ENCODE assay signal across 8 mouse cellular contexts in genomic region chr3:14948067-14948800, GRCm38 (mm10).
DNase-seq lines count a peak whose midpoint lies in the region; TF ChIP-seq lines count a peak whose summit lies in the region.
"Had no signal": no experiment of that assay in that cellular context is flagged by ENCODE, and none has a peak within 500 bp of the region (broad histone marks: within the 10 kb centered on the region; RNA-seq: fewer than 3 reads in every experiment).

No protein-coding gene starts in this region.

- TF ChIP-seq POLR2A in lung, adult 2 months (IDR thresholded peaks at IDR 0.05; ENCODE audit: borderline replicate concordance, extremely low read depth, low read depth, low read length), result no peak

- no peaks in the 10 kb centered on the region for H3K9me3 ChIP-seq in midbrain, embryonic 10.5 days (replicated peaks)

- H3K4me1 ChIP-seq in lung, adult 2 months (ENCODE audit: control insufficient read depth, insufficient read depth, low read length), result peaks cover 4% of the 10 kb centered on the region; the same call in 1 of the 2 replicates
- no peaks in the 10 kb centered on the region for H3K4me1 ChIP-seq in midbrain, embryonic 10.5 days

- no peaks in the 10 kb centered on the region for H3K27me3 ChIP-seq in midbrain, embryonic 10.5 days (ENCODE audit: low read depth, poor library complexity, severe bottlenecking)

- H3K4me3 ChIP-seq in lung, adult 2 months (replicated peaks; ENCODE audit: extremely low read depth, low read depth, low read length), result no peak overlapping the region
- no peak overlapping the region for H3K4me3 ChIP-seq in midbrain, embryonic 10.5 days

- no peak overlapping the region for H3K27ac ChIP-seq in midbrain, embryonic 10.5 days (replicated peaks)
- H3K27ac ChIP-seq: liver, embryonic 14.5 days had no signal

- 62% methylated on average over 6 of the region's 6 CpGs for WGBS in lung, adult 2 months
- WGBS in midbrain, embryonic 10.5 days, result 84% methylated on average over 6 of the region's 6 CpGs

- peak; percentile 19 to 31 for DNase-seq in lung, adult 18-20 months
- no peak for DNase-seq in lung, adult 2 months
- DNase-seq in cerebellum, adult 9-10 months, result peak; percentile 73
- DNase-seq in layer of hippocampus, adult 9-10 months (ENCODE audit: low spot score), result peak; percentile 16
- DNase-seq in right cerebral cortex, postnatal 14 days, result peak; percentile 23
- no peak for DNase-seq in thymus, postnatal 25 days
- no peak for DNase-seq in midbrain, embryonic 10.5 days (ENCODE audit: low spot score)

- no peaks in the 10 kb centered on the region for H3K36me3 ChIP-seq in midbrain, embryonic 10.5 days

- TF ChIP-seq CTCF in lung, adult 2 months (IDR thresholded peaks at IDR 0.05; ENCODE audit: insufficient read depth, low read length), result no peak

Comparison
In these comparisons a context has a peak if more than half of its experiments do, and no peak if none do; other contexts are left out.
1. DNase-seq: peak in lung, adult 18-20 months (2 of 2), cerebellum, adult 9-10 months (single experiment), layer of hippocampus, adult 9-10 months (single experiment) and right cerebral cortex, postnatal 14 days (single experiment); none in lung, adult 2 months (single experiment), thymus, postnatal 25 days (single experiment) and midbrain, embryonic 10.5 days (single experiment).